Mouse (Mus musculus): ENCODE results near the gene Dhx38.

DNA sequence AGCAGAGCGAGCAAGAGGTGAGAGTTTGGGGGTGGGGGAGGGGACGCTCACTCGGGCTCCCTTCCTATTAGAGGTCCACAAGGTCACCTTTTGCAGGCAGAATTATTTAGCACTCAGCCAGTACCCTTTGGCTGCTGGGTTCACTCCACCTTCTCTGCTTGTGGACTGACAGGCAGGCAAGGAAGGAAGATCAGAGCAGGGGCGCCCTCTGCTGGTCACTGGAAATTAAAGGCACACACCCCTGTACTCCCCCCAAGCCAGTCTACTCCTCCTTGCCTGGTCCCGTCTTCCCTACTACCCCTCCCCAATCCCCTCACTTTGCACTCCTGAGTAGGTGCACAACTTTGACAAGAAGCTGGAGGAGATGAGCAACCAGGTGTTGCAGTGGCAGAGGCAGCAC is 29.0 kb downstream of the Dhx38 start:
- peak; percentile 73 for TF ChIP-seq CTCF (conservative IDR thresholded peaks at IDR 0.05; ENCODE audit: low read length)
- TF ChIP-seq POU5F1 (IDR thresholded peaks at IDR 0.05; ENCODE audit: borderline replicate concordance, low read length): no peak
- TF ChIP-seq NANOG (IDR thresholded peaks at IDR 0.05; ENCODE audit: borderline replicate concordance, low read length): no peak

Measured in E14TG2a.4 (cell line).